Mouse (Mus musculus) embryonic fibroblast, embryonic 13.5 days (primary cell): Measurements from ENCODE around the gene Actg1.

Experiments
- CTCF ChIP-seq: IDR thresholded peaks from 2 replicates; pipeline ENCODE4 v1.5.1; 2011; ENCODE audit warnings: mild to moderate bottlenecking, control low read depth, low read length, moderate library complexity, borderline replicate concordance; ENCODE audit not compliant: insufficient read depth
- POLR2A ChIP-seq: IDR thresholded peaks from 2 replicates; pipeline ENCODE4 v1.6.1; 2011; ENCODE audit warnings: low read depth, mild to moderate bottlenecking, control low read depth, low read length, moderate library complexity

GRCm38 (mm10) chr11:120352571-120353290 lies 4.4 kb upstream of the Actg1 start:
- TF ChIP-seq CTCF (no peak), POLR2A (no peak; the same call in 1 of the 2 replicates)
